Mouse (Mus musculus) midbrain, embryonic 16.5 days (tissue): ENCODE results near the gene Stub1. TPM values are rescaled to one million over a fixed set of nuclear protein-coding genes. Genes with fewer than 3 reads are reported as not detected.
"Not testable (repeated sequence)": the region's sequence is repeated elsewhere in the genome, so short reads cannot be mapped to it uniquely, and the experiment has no call there.

Experiments
- ATAC-seq: fragments of 200-750 bp; cut with Nextera tagmentation; 2 replicates; pipeline ENCODE4 v1.8.0; 2017; ENCODE audit warnings: moderate TSS enrichment
- H3K27ac ChIP-seq: fragments of 300-500 bp; sonication (generic); 2 replicates; pipeline ENCODE4 v1.5.1; 2014; ENCODE audit warnings: mild to moderate bottlenecking, low read length, mixed read lengths
- H3K27me3 ChIP-seq: fragments of 300-500 bp; sonication (generic); 2 replicates; pipeline ENCODE4 v1.6.1; 2014; ENCODE audit warnings: low read depth, low read length, mixed read lengths; ENCODE audit not compliant: control insufficient read depth, insufficient read depth
- H3K36me3 ChIP-seq: fragments of 300-500 bp; sonication (generic); 2 replicates; pipeline ENCODE4 v1.6.1; 2014; ENCODE audit warnings: mild to moderate bottlenecking, low read length, moderate library complexity, mixed read lengths; ENCODE audit not compliant: control insufficient read depth, insufficient read depth
- H3K4me1 ChIP-seq: fragments of 300-500 bp; sonication (generic); 2 replicates; pipeline ENCODE4 v1.6.1; 2014; ENCODE audit warnings: mild to moderate bottlenecking, low read length, mixed read lengths; ENCODE audit not compliant: control insufficient read depth, insufficient read depth
- H3K4me2 ChIP-seq: fragments of 300-500 bp; sonication (generic); 2 replicates; pipeline ENCODE4 v1.6.1; 2014; ENCODE audit warnings: mild to moderate bottlenecking, low read length, mixed read lengths
- H3K4me3 ChIP-seq: fragments of 300-500 bp; sonication (generic); 2 replicates; pipeline ENCODE4 v1.5.1; 2014; ENCODE audit warnings: low read depth, mild to moderate bottlenecking, low read length, moderate library complexity, mixed read lengths
- H3K9ac ChIP-seq: fragments of 300-500 bp; sonication (generic); 2 replicates; pipeline ENCODE4 v1.6.1; 2014; ENCODE audit warnings: low read depth, low read length, mixed read lengths
- H3K9me3 ChIP-seq: fragments of 300-500 bp; sonication (generic); replicated peaks from 2 replicates; pipeline ENCODE4 v1.6.1; 2014; ENCODE audit warnings: mild to moderate bottlenecking, low read length, mixed read lengths; ENCODE audit not compliant: control insufficient read depth, poor library complexity, severe bottlenecking
- WGBS: fragments of 180-500 bp; shearing (Covaris S2); extraction: QIAGEN DNeasy Blood & Tissue Kit; methylation state at CpG from one replicate; pipeline ENCODE4 v1.1.7; 2014; 5-methylcytosine and 5-hydroxymethylcytosine counted together
- polyA plus RNA-seq: library from polyadenylated mRNA; unstranded; fragments of >200 nt; fragmentation: Nextera tagmentation; extraction: Ambion mirVana; gene quantifications from 2 replicates; pipeline ENCODE4 v1.2.1, GENCODE M21; 2015

Stub1 gene
- polyA plus RNA-seq, 1 experiment from 2014 or later = 382 TPM

- ATAC-seq = not testable (repeated sequence)
Measured at GRCm38 (mm10) chr17:25871566-25871965, 38.4 kb upstream of the Stub1 start.

GRCm38 (mm10) chr17:25869954-25870353 is 36.8 kb upstream of the Stub1 start:
- Histone ChIP-seq H3K9me3 (no peaks in the 10 kb centered on the region), H3K9ac (no peak overlapping the region), H3K4me2 (no peak overlapping the region), H3K4me1 (peaks cover 16% of the 10 kb centered on the region), H3K27me3 (no peaks in the 10 kb centered on the region), H3K27ac (no peak overlapping the region), H3K36me3 (no peaks in the 10 kb centered on the region), H3K4me3 (no peak overlapping the region)
- ATAC-seq = no peak
- WGBS = 90% methylated on average over 2 of the region's 2 CpGs

More at GRCm38 (mm10) chr17:25871566-25871965, 38.4 kb upstream of the Stub1 start:
- peaks cover 23% of the 10 kb centered on the region for H3K4me1 ChIP-seq
- not testable (repeated sequence) for H3K4me3 ChIP-seq, H3K4me2 ChIP-seq, H3K9ac ChIP-seq, H3K36me3 ChIP-seq, H3K27me3 ChIP-seq, H3K27ac ChIP-seq, H3K9me3 ChIP-seq

- no peak for ATAC-seq
- H3K4me2 ChIP-seq = no peak overlapping the region
- H3K4me3 ChIP-seq = no peak overlapping the region
- H3K9ac ChIP-seq = no peak overlapping the region
- no peak overlapping the region for H3K27ac ChIP-seq
- 86% methylated on average over 8 of the region's 8 CpGs for WGBS
- H3K36me3 ChIP-seq = no peaks in the 10 kb centered on the region
- peaks cover 16% of the 10 kb centered on the region for H3K4me1 ChIP-seq
- H3K27me3 ChIP-seq = no peaks in the 10 kb centered on the region
- no peaks in the 10 kb centered on the region for H3K9me3 ChIP-seq
Measured at GRCm38 (mm10) chr17:25869498-25869897, 36.3 kb upstream of the Stub1 start.

- ATAC-seq = peak; percentile 90
- Histone ChIP-seq H3K27ac (peak within 1 kb of the TSS; percentile 19), H3K36me3 (no peaks in the 10 kb centered on the region), H3K4me2 (peak within 1 kb of the TSS; percentile 99), H3K4me3 (peak within 1 kb of the TSS; percentile 69), H3K4me1 (peaks cover 12% of the 10 kb centered on the region), H3K9ac (peak within 1 kb of the TSS; percentile 72), H3K27me3 (no peaks in the 10 kb centered on the region), H3K9me3 (no peaks in the 10 kb centered on the region)
- WGBS = 0% methylated on average over 23 of the region's 24 CpGs
Measured at GRCm38 (mm10) chr17:25868601-25869191, 35.5 kb upstream of the Stub1 start, which contains the start of gene Mcrip2. Mcrip2 (minus strand) TSS chr17:25868764.

- Histone ChIP-seq H3K36me3 (no peaks in the 10 kb centered on the region), H3K27me3 (no peaks in the 10 kb centered on the region), H3K4me2 (peak overlapping the region; percentile 99), H3K27ac (peak overlapping the region; percentile 19; the same call in 1 of the 2 replicates), H3K9ac (peak overlapping the region; percentile 72), H3K4me1 (peaks cover 12% of the 10 kb centered on the region), H3K4me3 (peak overlapping the region; percentile 69), H3K9me3 (no peaks in the 10 kb centered on the region)
- peak; percentile 40 for ATAC-seq
- 1% methylated on average over 36 of the region's 42 CpGs for WGBS
Measured at GRCm38 (mm10) chr17:25867836-25868600, 34.8 kb upstream of the Stub1 start.

GRCm38 (mm10) chr17:25867509-25867835 is 34.3 kb upstream of the Stub1 start:
- Histone ChIP-seq H3K9ac (peak overlapping the region; percentile 72), H3K27ac (no peak overlapping the region), H3K27me3 (no peaks in the 10 kb centered on the region), H3K4me1 (peaks cover 12% of the 10 kb centered on the region), H3K36me3 (no peaks in the 10 kb centered on the region), H3K9me3 (no peaks in the 10 kb centered on the region), H3K4me2 (peak overlapping the region; percentile 99), H3K4me3 (peak overlapping the region; percentile 69)
- ATAC-seq = no peak
- 18% methylated on average over 7 of the region's 7 CpGs for WGBS

GRCm38 (mm10) chr17:25866172-25866571 is 33.0 kb upstream of the Stub1 start:
- H3K4me1 ChIP-seq = peaks cover 19% of the 10 kb centered on the region
- H3K4me2 ChIP-seq = no peak overlapping the region
- no peak for ATAC-seq
- no peak overlapping the region for H3K9ac ChIP-seq
- H3K27ac ChIP-seq = no peak overlapping the region
- H3K4me3 ChIP-seq = no peak overlapping the region
- no peaks in the 10 kb centered on the region for H3K9me3 ChIP-seq
- WGBS = 91% methylated on average over 3 of the region's 3 CpGs
- H3K27me3 ChIP-seq = no peaks in the 10 kb centered on the region
- no peaks in the 10 kb centered on the region for H3K36me3 ChIP-seq

- no peaks in the 10 kb centered on the region for H3K36me3 ChIP-seq
- ATAC-seq = no peak
- H3K9me3 ChIP-seq = no peaks in the 10 kb centered on the region
- no peak overlapping the region for H3K4me2 ChIP-seq
- H3K9ac ChIP-seq = 0 out of 2 replicates have a peak overlapping the region, but pooled peaks have one; percentile 3
- no peaks in the 10 kb centered on the region for H3K27me3 ChIP-seq
- 92% methylated on average over 11 of the region's 11 CpGs for WGBS
- peaks cover 27% of the 10 kb centered on the region for H3K4me1 ChIP-seq
- no peak overlapping the region for H3K27ac ChIP-seq
- no peak overlapping the region for H3K4me3 ChIP-seq
Measured at GRCm38 (mm10) chr17:25865288-25865687, 32.1 kb upstream of the Stub1 start.

GRCm38 (mm10) chr17:25864311-25864710 is 31.1 kb upstream of the Stub1 start:
- H3K9me3 ChIP-seq = no peaks in the 10 kb centered on the region
- H3K36me3 ChIP-seq = no peaks in the 10 kb centered on the region
- H3K4me3 ChIP-seq = no peak overlapping the region
- no peak overlapping the region for H3K9ac ChIP-seq
- H3K27me3 ChIP-seq = no peaks in the 10 kb centered on the region
- no peak for ATAC-seq
- H3K4me1 ChIP-seq = peaks cover 29% of the 10 kb centered on the region
- no peak overlapping the region for H3K27ac ChIP-seq
- H3K4me2 ChIP-seq = no peak overlapping the region
- WGBS = 95% methylated on average over 14 of the region's 14 CpGs
